Mouse (Mus musculus): ENCODE measurements around the gene Ttc19.

Ttc19 gene

GRCm38 (mm10) chr11:62280675-62281600 lies at the start of gene Ttc19, which contains the start of gene Zswim7:
Gene Ttc19 (plus strand): TSS chr11:62281473.
Gene Zswim7 (minus strand): TSS chr11:62281375.
- in situ Hi-C loops (cut with MboI; ENCODE audit: low pct_unique_long_range_greater_than_20kb in 1 of 2, low sequenced_read_pairs in 2 of 2, unreplicated experiment in 1 of 2) = loop anchor here (5.0 to 25.0 kb wide), 2 partner anchors 154 to 406 kb away; no protein-coding TSS in a partner anchor

GRCm38 (mm10) chr11:62240631-62241261 lies 40.5 kb upstream of the Ttc19 start:
- in situ Hi-C loops (cut with MboI; ENCODE audit: low pct_unique_long_range_greater_than_20kb in 1 of 2, low sequenced_read_pairs in 2 of 2, unreplicated experiment in 1 of 2) = no loop called here

GRCm38 (mm10) chr11:62243871-62244270 lies 37.4 kb upstream of the Ttc19 start:
- in situ Hi-C loops (cut with MboI; ENCODE audit: low pct_unique_long_range_greater_than_20kb in 1 of 2, low sequenced_read_pairs in 2 of 2, unreplicated experiment in 1 of 2) = no loop called here

- in situ Hi-C loops (cut with MboI; ENCODE audit: low pct_unique_long_range_greater_than_20kb in 1 of 2, low sequenced_read_pairs in 2 of 2, unreplicated experiment in 1 of 2) = no loop called here
Observed at GRCm38 (mm10) chr11:62244471-62244870, 36.8 kb upstream of the Ttc19 start.

- in situ Hi-C loops (cut with MboI; ENCODE audit: low pct_unique_long_range_greater_than_20kb in 1 of 2, low sequenced_read_pairs in 2 of 2, unreplicated experiment in 1 of 2) = no loop called here
Observed at GRCm38 (mm10) chr11:62247759-62248400, 33.4 kb upstream of the Ttc19 start.

GRCm38 (mm10) chr11:62248401-62249244 lies 32.6 kb upstream of the Ttc19 start, which contains the start of gene Adora2b:
Gene Adora2b (plus strand): TSS chr11:62248984.
- in situ Hi-C loops (cut with MboI; ENCODE audit: low pct_unique_long_range_greater_than_20kb in 1 of 2, low sequenced_read_pairs in 2 of 2, unreplicated experiment in 1 of 2) = no loop called here

- in situ Hi-C loops (cut with MboI; ENCODE audit: low pct_unique_long_range_greater_than_20kb in 1 of 2, low sequenced_read_pairs in 2 of 2, unreplicated experiment in 1 of 2) = no loop called here
Observed at GRCm38 (mm10) chr11:62249266-62250037, 31.8 kb upstream of the Ttc19 start.

GRCm38 (mm10) chr11:62251047-62251446 lies 30.2 kb upstream of the Ttc19 start:
- in situ Hi-C loops (cut with MboI; ENCODE audit: low pct_unique_long_range_greater_than_20kb in 1 of 2, low sequenced_read_pairs in 2 of 2, unreplicated experiment in 1 of 2) = no loop called here

GRCm38 (mm10) chr11:62253380-62253779 lies 27.9 kb upstream of the Ttc19 start:
- in situ Hi-C loops (cut with MboI; ENCODE audit: low pct_unique_long_range_greater_than_20kb in 1 of 2, low sequenced_read_pairs in 2 of 2, unreplicated experiment in 1 of 2) = no loop called here

- in situ Hi-C loops (cut with MboI; ENCODE audit: low pct_unique_long_range_greater_than_20kb in 1 of 2, low sequenced_read_pairs in 2 of 2, unreplicated experiment in 1 of 2) = no loop called here
Observed at GRCm38 (mm10) chr11:62259214-62259613, 22.1 kb upstream of the Ttc19 start.

- in situ Hi-C loops (cut with MboI; ENCODE audit: low pct_unique_long_range_greater_than_20kb in 1 of 2, low sequenced_read_pairs in 2 of 2, unreplicated experiment in 1 of 2) = loop anchor here in 1 of 2 experiments (5.0 kb wide), 1 partner anchor 211 kb away; no protein-coding TSS in a partner anchor
Observed at GRCm38 (mm10) chr11:62263599-62263998, 17.7 kb upstream of the Ttc19 start.

GRCm38 (mm10) chr11:62264018-62264417 lies 17.3 kb upstream of the Ttc19 start:
- in situ Hi-C loops (cut with MboI; ENCODE audit: low pct_unique_long_range_greater_than_20kb in 1 of 2, low sequenced_read_pairs in 2 of 2, unreplicated experiment in 1 of 2) = loop anchor here in 1 of 2 experiments (5.0 kb wide), 1 partner anchor 212 kb away; no protein-coding TSS in a partner anchor

GRCm38 (mm10) chr11:62265642-62266041 lies 15.6 kb upstream of the Ttc19 start:
- in situ Hi-C loops (cut with MboI; ENCODE audit: low pct_unique_long_range_greater_than_20kb in 1 of 2, low sequenced_read_pairs in 2 of 2, unreplicated experiment in 1 of 2) = no loop called here

GRCm38 (mm10) chr11:62266466-62267214 lies 14.6 kb upstream of the Ttc19 start:
- in situ Hi-C loops (cut with MboI; ENCODE audit: low pct_unique_long_range_greater_than_20kb in 1 of 2, low sequenced_read_pairs in 2 of 2, unreplicated experiment in 1 of 2) = no loop called here

- in situ Hi-C loops (cut with MboI; ENCODE audit: low pct_unique_long_range_greater_than_20kb in 1 of 2, low sequenced_read_pairs in 2 of 2, unreplicated experiment in 1 of 2) = no loop called here
Observed at GRCm38 (mm10) chr11:62268381-62268780, 12.9 kb upstream of the Ttc19 start.

GRCm38 (mm10) chr11:62269097-62269496 lies 12.2 kb upstream of the Ttc19 start:
- in situ Hi-C loops (cut with MboI; ENCODE audit: low pct_unique_long_range_greater_than_20kb in 1 of 2, low sequenced_read_pairs in 2 of 2, unreplicated experiment in 1 of 2) = no loop called here

GRCm38 (mm10) chr11:62270851-62271250 lies 10.4 kb upstream of the Ttc19 start:
- in situ Hi-C loops (cut with MboI; ENCODE audit: low pct_unique_long_range_greater_than_20kb in 1 of 2, low sequenced_read_pairs in 2 of 2, unreplicated experiment in 1 of 2) = no loop called here
